Mouse (Mus musculus): ENCODE measurements around the gene Stk33. TPM values are rescaled to one million over a fixed set of nuclear protein-coding genes. Genes with fewer than 3 reads are reported as not detected.

The Stk33 gene
- polyA plus RNA-seq, 1 experiment from 2014 or later: 27.0 TPM

DNA sequence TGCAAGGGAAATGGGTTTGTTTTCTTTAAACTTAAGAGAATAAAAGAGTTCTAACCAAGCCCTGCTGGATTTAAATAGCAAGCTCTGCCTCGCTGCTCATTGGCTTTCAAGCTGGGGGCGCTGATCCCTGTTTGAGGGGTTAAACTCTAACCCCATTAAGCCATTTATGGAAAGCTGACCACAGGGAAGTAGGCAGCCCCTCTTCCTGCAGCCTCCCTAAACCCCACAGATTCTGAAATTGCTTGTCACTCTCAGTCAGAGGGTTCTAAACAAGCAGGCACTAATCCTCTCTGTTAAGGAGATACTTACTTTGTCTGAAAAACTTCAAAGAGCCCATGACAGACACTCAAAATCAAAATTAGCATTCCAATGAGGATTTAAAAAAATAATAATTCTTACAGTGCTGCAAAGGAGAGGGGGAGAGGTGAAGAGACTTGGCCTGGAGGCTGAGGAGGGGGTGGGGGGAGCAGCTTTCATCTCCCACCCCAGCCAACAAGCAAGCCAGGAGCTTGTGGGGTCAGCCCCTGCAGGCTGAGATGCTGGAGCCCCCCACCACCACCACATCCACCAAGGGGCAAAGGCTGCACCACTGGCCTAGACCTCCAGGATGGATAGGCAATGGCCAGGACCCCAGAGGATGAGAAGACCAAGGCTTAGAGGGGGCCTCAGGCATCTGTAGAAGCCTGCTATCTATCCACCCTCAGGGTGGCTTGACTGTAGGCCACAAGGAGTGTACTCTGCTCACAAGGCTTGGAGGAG lies 203.8 kb downstream of the Stk33 start:
- no peak overlapping the region for H3K4me3 ChIP-seq
- H3K27ac ChIP-seq (replicated peaks): peak overlapping the region; percentile 81
- H3K4me1 ChIP-seq: peaks cover 65% of the 10 kb centered on the region
- no peaks in the 10 kb centered on the region for H3K36me3 ChIP-seq
- ATAC-seq (ENCODE audit: low FRiP score, low read depth): peak; percentile 28
- peaks cover 7% of the 10 kb centered on the region; the same call in 1 of the 2 replicates for H3K27me3 ChIP-seq
- H3K4me2 ChIP-seq (replicated peaks): no peak overlapping the region
- WGBS: 4% methylated on average over 2 of the region's 2 CpGs
- no peak overlapping the region for H3K9ac ChIP-seq (replicated peaks)
- H3K9me3 ChIP-seq: no peaks in the 10 kb centered on the region

DNA sequence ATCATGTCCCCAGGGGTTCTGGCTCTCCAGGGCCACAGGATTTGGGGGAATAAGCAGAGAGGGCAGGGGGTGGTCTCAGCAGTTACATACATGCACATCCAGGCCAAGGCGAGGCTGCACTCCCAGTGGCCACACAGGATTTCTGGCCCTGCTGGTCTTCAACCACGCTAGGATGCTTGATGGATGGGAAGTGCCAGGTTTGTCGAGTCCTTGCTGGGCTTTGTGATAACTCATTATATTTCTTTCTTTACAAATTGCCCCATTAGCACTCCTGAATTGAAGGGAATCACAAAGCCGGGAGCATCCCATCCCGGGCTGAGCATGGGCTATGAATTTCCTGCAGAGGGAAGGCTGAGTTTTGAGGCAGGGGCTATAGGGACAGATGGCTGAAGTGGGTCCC lies 204.4 kb downstream of the Stk33 start:
- ATAC-seq (ENCODE audit: low FRiP score, low read depth): peak; percentile 1; the same call in 1 of the 2 replicates
- Histone ChIP-seq H3K4me3 (no peak overlapping the region), H3K27me3 (0 out of 2 replicates have a peak, but pooled peaks cover 1% of the 10 kb centered on the region), H3K4me2 (replicated peaks) (no peak overlapping the region), H3K27ac (replicated peaks) (peak overlapping the region; percentile 81), H3K9me3 (no peaks in the 10 kb centered on the region), H3K9ac (replicated peaks) (no peak overlapping the region), H3K4me1 (peaks cover 60% of the 10 kb centered on the region), H3K36me3 (no peaks in the 10 kb centered on the region)
- 13% methylated on average over 5 of the region's 5 CpGs for WGBS

DNA sequence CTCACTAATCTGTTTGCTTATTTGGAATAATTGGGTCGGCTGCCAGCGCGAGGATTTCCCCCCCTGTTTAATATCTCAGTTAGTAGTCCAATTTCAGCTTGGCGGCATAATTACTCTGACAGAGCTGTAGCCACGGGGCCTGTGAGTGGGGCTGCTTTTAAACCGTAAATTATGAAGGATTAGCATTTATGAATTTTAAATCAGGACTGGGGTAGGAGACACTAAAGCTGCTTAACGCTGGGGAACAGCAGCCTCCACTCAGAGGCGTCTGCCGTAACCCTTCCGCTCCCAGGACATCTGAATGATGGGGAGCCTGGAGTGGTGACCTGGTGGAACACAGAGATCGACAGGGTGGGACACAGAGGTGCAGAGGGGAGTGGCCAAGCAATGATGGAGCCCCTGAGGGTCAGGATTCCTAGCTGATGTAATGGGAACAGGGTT lies 207.0 kb downstream of the Stk33 start:
- no peaks in the 10 kb centered on the region for H3K36me3 ChIP-seq
- peak overlapping the region; percentile 81 for H3K27ac ChIP-seq (replicated peaks)
- peak; percentile 80 for ATAC-seq (ENCODE audit: low FRiP score, low read depth)
- H3K4me1 ChIP-seq: peaks cover 50% of the 10 kb centered on the region
- 0 out of 2 replicates have a peak overlapping the region, but pooled peaks have one; percentile 17 for H3K4me2 ChIP-seq (replicated peaks)
- H3K9me3 ChIP-seq: no peaks in the 10 kb centered on the region
- H3K9ac ChIP-seq (replicated peaks): no peak overlapping the region
- WGBS: 10% methylated on average over 11 of the region's 11 CpGs
- H3K4me3 ChIP-seq: no peak overlapping the region
- 0 out of 2 replicates have a peak, but pooled peaks cover 3% of the 10 kb centered on the region for H3K27me3 ChIP-seq

DNA sequence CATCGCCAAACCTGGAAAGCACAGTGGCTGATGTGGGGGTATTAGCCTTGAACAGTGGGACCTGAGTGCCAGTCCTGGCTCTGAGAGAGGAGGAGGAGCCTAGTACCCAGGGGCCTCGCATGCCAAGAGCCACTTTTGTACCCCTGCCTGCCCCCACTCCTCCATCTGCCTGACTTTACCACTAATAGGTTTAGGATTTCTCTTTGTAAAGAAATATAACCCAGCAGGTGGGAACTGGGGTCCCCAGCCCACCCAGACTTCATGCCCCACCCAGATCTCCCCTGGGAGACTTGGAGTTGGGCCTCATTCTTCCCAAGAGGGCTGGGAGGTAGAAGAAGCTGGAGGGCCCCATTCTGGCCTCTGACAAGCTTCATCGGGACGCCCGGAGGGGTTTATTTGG lies 207.6 kb downstream of the Stk33 start:
- ATAC-seq (ENCODE audit: low FRiP score, low read depth): peak; percentile 45
- H3K4me2 ChIP-seq (replicated peaks): peak overlapping the region; percentile 3; the same call in 1 of the 2 replicates
- no peak overlapping the region for H3K4me3 ChIP-seq
- no peak overlapping the region for H3K9ac ChIP-seq (replicated peaks)
- no peaks in the 10 kb centered on the region for H3K36me3 ChIP-seq
- H3K4me1 ChIP-seq: peaks cover 50% of the 10 kb centered on the region
- no peaks in the 10 kb centered on the region for H3K9me3 ChIP-seq
- H3K27me3 ChIP-seq: 0 out of 2 replicates have a peak, but pooled peaks cover 3% of the 10 kb centered on the region
- 20% methylated on average over 5 of the region's 5 CpGs for WGBS
- peak overlapping the region; percentile 81 for H3K27ac ChIP-seq (replicated peaks)

DNA sequence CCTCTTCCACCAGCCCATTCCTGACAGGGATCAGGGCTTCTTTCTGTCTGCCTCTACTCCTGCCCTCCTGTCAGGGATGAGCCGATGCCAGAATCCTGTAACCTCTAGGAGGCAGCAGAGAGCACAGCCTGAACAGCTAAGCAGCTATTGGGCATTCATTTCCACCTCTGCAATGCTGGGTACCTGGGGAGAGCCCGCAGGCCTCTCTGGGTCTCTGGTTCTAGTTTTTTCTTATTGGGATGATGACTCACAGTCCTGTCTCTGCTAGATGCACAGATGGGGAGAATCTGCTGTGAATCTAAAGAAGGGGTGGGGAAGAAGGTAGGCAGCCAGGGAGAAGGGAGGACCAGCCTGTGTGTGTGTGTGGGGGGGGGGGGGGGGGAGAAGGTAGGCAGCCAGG lies 208.1 kb downstream of the Stk33 start:
- peak; percentile 5 for ATAC-seq (ENCODE audit: low FRiP score, low read depth)
- Histone ChIP-seq H3K4me3 (no peak overlapping the region), H3K9me3 (no peaks in the 10 kb centered on the region), H3K27ac (replicated peaks) (peak overlapping the region; percentile 81), H3K27me3 (0 out of 2 replicates have a peak, but pooled peaks cover 3% of the 10 kb centered on the region), H3K9ac (replicated peaks) (no peak overlapping the region), H3K4me1 (peaks cover 50% of the 10 kb centered on the region), H3K4me2 (replicated peaks) (0 out of 2 replicates have a peak overlapping the region, but pooled peaks have one; percentile 3), H3K36me3 (no peaks in the 10 kb centered on the region)
- WGBS: 11% methylated on average over 2 of the region's 2 CpGs

Other genes starting within 250 kb of the Stk33 start
- gene Trim66, start 69.1 kb upstream of the Stk33 start, polyA plus RNA-seq (2016; fragmentation: Nextera tagmentation; extraction: Ambion mirVana): 0.21 and 0.23 TPM in 2 replicates
- gene Rpl27a, start 80.1 kb upstream of the Stk33 start, polyA plus RNA-seq (2016; fragmentation: Nextera tagmentation; extraction: Ambion mirVana): 93.5 and 93.7 TPM in 2 replicates